Mouse (Mus musculus) macrophage (primary cell): Measurements from ENCODE around the gene Tmem107. TPM values are rescaled to one million over a fixed set of nuclear protein-coding genes. Genes with fewer than 3 reads are reported as not detected.
"Not testable (repeated sequence)": the region's sequence is repeated elsewhere in the genome, so short reads cannot be mapped to it uniquely, and the experiment has no call there.

ENCODE experiments used
- H3K27ac ChIP-seq: fragments of 350-480 bp; formaldehyde crosslinking; 2 replicates; pipeline ENCODE4 v1.9.0; 2021
- H3K36me3 ChIP-seq: fragments of 350-480 bp; formaldehyde crosslinking; 2 replicates; pipeline ENCODE4 v1.9.0; 2021; ENCODE audit errors: inconsistent target
- H3K4me3 ChIP-seq: fragments of 350-480 bp; formaldehyde crosslinking; 2 replicates; pipeline ENCODE4 v1.9.0; 2021; ENCODE audit errors: inconsistent target
- H3K79me2 ChIP-seq: fragments of 350-480 bp; formaldehyde crosslinking; 2 replicates; pipeline ENCODE4 v1.9.0; 2021; ENCODE audit errors: inconsistent target
- WGBS: methylation state at CpG from one replicate; pipeline ENCODE4 v1.1.7; 2026; ENCODE audit warnings: inconsistent platforms; ENCODE audit not compliant: missing documents; 5-methylcytosine and 5-hydroxymethylcytosine counted together
- polyA plus RNA-seq: library from polyadenylated mRNA; stranded (reverse); fragments of 250-400 nt; gene quantifications from 3 replicates; pipeline ENCODE4 v1.2.4, GENCODE M21; 2018; ENCODE audit warnings: inconsistent platforms

Tmem107 gene
- polyA plus RNA-seq, 1 experiment from 2014 or later: 7.3 TPM

DNA sequence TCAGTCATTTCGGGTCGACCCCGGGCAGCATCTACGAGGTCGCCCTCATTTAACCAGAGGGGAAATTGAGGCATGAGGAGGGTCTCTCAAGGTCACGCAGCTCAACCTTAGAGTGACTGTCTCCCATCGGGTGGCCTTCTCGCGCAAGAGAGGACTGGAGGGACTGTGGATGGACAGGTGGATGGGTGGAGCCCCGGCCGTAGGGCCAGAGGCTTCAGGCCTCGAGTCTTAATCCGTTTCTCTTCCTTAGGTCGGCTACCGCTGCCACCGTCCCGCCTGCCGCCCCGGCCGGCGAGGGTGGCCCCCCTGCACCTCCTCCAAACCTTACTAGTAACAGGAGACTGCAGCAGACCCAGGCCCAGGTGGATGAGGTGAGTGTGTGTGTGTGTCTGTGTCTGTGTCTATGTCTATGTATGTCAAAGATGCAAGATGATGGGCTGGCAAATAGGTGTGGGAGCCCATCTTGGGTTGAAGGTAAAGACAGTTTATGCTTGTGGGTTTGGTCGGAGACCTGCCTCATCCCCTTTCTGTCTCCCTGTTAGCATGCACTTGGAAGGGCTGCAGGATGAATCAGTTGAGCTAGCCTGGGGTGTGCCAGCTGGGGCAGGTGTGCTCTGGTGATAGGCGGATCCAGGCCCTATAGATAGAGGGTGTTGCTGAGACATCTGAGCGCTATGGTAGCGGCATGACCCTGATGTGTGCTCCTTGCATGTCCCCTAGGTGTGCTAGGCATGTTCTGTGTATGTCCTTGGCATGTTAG is 18.4 kb downstream of the Tmem107 start:
- peaks cover 29% of the 10 kb centered on the region for H3K79me2 ChIP-seq
- peaks cover 5% of the 10 kb centered on the region; the same call in 1 of the 2 replicates for H3K36me3 ChIP-seq
- WGBS: 11% methylated on average over 25 of the region's 25 CpGs
- H3K4me3 ChIP-seq: peak overlapping the region; percentile 74
- H3K27ac ChIP-seq: peak overlapping the region; percentile 40; the same call in 1 of the 2 replicates

DNA sequence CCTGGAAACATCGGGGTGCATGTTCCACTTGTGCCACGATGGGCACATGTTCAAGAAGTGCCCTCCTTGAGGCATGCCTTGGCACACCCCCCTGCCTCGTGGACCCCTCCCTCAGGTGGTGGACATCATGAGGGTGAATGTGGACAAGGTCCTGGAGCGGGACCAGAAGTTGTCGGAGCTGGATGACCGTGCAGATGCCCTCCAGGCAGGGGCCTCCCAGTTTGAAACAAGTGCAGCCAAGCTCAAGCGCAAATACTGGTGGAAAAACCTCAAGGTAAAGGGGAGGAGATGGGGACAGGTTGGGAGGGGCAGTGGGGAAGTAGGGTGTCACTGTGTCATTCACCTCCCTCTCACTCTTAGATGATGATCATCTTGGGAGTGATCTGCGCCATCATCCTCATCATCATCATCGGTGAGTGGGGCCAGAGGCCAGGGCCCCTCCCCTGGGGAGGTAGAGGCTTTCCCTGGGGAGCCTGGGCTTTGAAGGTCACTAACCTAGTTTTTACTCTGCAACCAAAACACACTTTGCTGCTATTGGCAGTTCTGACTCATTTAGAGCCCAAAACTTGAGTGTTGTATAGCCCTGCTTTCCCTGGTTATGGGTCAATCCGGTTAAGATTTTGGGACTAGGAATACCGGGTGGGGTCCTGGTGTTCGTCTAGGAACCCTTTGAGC is 19.1 kb downstream of the Tmem107 start:
- Histone ChIP-seq H3K36me3 (peaks cover 5% of the 10 kb centered on the region; the same call in 1 of the 2 replicates), H3K4me3 (peak overlapping the region; percentile 74), H3K27ac (no peak overlapping the region), H3K79me2 (peaks cover 29% of the 10 kb centered on the region)
- 91% methylated on average over 12 of the region's 12 CpGs for WGBS

DNA sequence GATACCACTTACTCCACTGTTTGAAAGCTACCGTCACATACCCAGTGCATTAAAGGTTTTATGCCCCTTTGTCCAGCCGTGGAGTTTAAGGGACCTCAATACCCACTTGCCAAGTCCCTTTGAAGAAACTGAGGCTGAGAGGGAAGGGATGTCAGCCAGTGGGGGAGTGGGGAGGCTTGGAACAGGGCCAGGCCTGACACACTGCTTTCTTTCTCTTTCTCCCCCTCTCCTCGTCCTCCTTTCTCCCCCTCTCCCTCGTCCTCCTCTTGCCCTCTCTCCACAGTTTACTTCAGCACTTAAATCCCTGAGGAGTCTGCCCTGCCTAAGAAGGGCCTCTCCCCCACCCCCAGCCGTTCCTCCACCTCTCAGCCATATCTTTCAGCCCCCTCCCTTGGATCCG is 19.8 kb downstream of the Tmem107 start:
- 91% methylated on average over 6 of the region's 6 CpGs for WGBS
- Histone ChIP-seq H3K79me2 (peaks cover 29% of the 10 kb centered on the region), H3K27ac (no peak overlapping the region), H3K4me3 (no peak overlapping the region), H3K36me3 (peaks cover 5% of the 10 kb centered on the region; the same call in 1 of the 2 replicates)

DNA sequence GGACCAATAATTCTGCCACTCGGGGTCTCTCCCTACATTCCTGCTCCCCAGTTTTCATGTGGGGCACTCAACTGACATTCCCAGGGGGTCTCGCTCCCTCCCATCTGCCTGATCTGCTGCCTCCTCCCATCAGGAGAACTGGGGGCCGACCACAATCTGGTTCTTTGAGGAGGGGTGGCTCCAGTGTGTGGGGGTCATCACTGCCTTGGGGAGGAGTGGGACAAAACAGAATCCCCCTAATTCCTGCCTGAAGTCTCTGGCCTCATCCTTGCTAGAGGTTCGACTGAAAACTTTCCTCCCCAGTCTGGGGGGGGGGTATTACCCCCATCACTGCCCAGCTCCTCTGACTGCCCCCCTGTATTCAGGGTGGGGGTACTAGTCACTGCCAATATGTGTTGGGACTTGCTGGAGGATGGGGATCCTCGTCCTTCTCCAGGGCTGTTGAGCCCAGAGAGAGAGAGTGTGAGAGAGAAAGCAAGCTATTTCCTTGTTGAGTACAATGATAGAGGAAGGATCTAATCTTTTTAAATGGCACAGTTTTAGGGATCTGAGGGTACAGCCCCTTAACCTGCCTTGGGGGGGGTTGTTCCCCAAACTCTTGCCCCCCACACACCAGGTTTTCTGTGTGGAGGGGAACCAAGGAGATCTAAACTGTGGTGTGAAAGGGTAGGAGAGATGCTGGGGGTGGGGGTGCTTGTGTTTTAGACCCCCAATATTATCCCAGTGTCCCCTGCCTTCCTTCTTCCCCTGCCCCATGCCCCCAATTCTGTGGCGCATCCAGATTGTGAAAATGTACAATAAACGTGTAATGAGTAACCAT is 21.2 kb downstream of the Tmem107 start:
- 77% methylated on average over 7 of the region's 7 CpGs for WGBS
- no peak overlapping the region for H3K4me3 ChIP-seq
- no peak overlapping the region for H3K27ac ChIP-seq
- peaks cover 29% of the 10 kb centered on the region for H3K79me2 ChIP-seq
- peaks cover 5% of the 10 kb centered on the region; the same call in 1 of the 2 replicates for H3K36me3 ChIP-seq

DNA sequence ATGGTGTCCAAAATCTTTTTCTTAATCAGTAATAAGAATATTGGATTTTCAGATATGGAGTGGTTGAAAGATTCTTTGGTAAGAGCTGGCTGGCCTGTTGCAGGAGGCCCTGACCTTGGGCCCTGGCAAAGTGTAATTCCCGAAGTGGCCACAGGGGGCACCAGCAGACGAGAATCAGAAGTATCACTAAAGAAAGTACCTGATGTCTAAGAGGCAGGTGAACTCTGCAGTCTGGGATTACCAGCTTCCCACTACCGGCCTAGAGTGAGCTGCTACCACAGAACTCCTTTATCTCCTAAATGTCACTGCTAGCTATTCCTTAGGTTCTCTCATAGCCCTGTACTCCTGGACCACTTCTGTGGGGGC is 21.8 kb downstream of the Tmem107 start:
- Histone ChIP-seq H3K4me3 (no peak overlapping the region), H3K79me2 (peaks cover 29% of the 10 kb centered on the region), H3K27ac (no peak overlapping the region), H3K36me3 (peaks cover 5% of the 10 kb centered on the region; the same call in 1 of the 2 replicates)
- 0% methylated on average over 3 of the region's 3 CpGs for WGBS

DNA sequence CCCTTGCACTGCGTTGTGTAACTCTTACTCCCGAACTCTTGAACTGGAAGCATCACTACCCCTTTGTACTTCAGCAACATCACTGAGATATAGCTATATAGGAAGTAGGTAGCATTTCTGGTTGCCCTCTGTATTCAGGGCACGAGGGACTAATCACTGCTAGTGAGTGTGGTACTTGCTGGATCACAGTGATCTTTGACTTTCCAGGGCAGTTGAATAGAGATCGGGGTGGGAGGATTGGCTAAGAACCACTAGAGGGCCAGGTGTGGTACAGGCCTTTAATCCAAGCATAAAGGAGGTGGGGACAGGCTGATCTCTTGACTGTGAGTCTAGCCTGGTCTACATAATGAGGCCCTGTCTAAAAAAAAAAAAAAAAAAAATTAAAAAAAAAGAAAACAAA is 22.3 kb downstream of the Tmem107 start:
- Histone ChIP-seq H3K27ac (no peak overlapping the region), H3K4me3 (no peak overlapping the region), H3K79me2 (peaks cover 29% of the 10 kb centered on the region), H3K36me3 (peaks cover 5% of the 10 kb centered on the region; the same call in 1 of the 2 replicates)
- WGBS: 82% methylated on average over 4 of the region's 4 CpGs

DNA sequence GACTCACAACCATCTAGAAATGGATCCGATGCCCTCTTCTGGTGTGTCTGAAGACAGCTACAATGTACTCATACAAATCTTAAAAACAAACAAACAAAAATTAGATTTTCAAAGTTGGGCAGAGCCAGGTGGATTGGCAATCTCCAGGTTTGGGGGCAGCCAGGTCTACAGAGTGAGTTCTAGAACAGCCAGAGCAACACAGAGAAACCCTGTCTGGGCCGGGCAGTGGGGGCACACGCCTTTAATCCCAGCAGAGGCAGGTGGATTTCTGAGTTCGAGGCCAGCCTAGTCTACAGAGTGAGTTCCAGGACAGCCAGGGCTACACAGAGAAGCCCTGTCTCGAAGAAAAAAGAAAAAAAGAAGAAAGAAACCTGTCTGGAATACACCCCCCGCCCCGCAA is 23.2 kb downstream of the Tmem107 start:
- H3K27ac ChIP-seq: peak overlapping the region; percentile 66
- 84% methylated on average over 5 of the region's 7 CpGs for WGBS
- H3K79me2 ChIP-seq: peaks cover 26% of the 10 kb centered on the region
- not testable (repeated sequence) for H3K4me3 ChIP-seq, H3K36me3 ChIP-seq

DNA sequence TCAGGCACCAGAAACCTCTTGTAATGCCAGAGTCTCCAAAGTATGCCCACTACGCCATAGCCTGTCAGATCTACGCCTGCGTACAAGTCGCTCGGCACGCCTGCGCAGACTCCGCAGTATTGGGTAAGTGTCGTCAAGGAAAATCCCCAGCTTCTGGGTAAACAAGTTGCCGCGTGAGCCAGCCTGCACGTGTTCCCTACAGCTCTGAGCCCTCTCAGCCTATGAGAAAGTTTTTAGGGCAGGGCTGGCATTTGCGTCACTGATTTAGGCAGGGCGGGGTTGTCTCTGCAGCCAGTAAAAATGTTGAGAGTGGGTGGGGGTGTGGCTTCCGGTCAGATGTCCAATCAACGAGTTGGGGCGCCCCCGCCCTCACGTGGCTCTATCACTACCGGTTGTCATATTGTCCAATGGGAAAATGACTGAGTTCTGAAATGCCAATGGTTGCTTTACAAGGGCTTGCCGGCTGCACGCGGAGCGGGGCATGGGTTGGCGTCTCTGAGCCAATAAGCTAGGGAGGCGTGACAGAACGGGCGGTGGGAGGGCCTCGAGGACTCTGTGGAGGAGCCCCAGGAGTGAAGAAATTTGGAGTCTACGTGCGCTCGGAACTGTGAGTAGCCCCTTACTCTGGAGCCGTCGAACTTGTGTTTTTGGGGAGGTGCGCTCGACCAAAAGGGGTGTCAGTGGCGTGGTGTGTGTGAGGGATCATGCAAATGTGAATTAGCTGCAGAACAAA is 24.3 kb downstream of the Tmem107 start, which contains the start of gene Per1:
Gene Per1 (plus strand): TSS at position 521 of the 733 bp plus-strand sequence.
- Histone ChIP-seq H3K79me2 (peaks cover 16% of the 10 kb centered on the region), H3K36me3 (peaks cover 5% of the 10 kb centered on the region; the same call in 1 of the 2 replicates), H3K4me3 (peak within 1 kb of the TSS; percentile 46), H3K27ac (peak within 1 kb of the TSS; percentile 68)
- WGBS: under 1% methylated on average over 36 of the region's 37 CpGs

DNA sequence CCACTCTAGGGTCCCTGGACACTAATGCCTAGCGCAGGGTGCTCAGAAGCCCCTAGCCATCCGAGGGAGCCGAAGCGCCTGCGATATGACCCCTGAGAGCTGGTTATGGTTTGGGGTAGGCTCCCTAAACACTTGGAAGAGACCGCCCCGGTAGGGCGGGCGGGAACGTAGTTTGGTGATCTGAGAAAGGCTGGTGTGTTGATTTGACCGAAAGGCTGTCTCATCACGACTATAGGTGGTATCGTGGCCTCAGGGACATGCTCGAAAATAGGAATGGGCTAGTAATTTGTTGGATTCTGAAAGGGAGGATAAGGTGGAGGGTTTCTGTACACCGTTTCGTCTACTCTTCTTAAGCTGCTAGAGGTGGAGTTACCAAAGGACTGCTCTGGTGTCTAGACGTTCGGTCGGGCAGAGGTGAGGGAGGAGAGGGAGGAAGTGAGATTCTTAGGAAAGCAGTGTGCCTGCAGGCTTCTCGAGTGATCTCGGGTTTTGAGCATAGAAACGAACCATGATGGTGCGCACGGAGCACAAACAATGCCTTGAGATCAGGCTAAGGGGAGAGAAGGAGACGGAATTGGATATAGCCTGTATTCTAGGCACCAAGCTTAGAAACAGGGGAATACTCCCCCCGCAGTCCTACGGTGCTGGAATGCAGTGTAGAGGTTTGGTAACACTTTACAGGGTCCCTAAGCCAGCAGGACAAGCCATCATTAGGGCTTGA is 25.1 kb downstream of the Tmem107 start:
- Histone ChIP-seq H3K27ac (peak overlapping the region; percentile 68), H3K36me3 (peaks cover 5% of the 10 kb centered on the region; the same call in 1 of the 2 replicates), H3K79me2 (peaks cover 16% of the 10 kb centered on the region), H3K4me3 (peak overlapping the region; percentile 46)
- WGBS: 2% methylated on average over 27 of the region's 27 CpGs

DNA sequence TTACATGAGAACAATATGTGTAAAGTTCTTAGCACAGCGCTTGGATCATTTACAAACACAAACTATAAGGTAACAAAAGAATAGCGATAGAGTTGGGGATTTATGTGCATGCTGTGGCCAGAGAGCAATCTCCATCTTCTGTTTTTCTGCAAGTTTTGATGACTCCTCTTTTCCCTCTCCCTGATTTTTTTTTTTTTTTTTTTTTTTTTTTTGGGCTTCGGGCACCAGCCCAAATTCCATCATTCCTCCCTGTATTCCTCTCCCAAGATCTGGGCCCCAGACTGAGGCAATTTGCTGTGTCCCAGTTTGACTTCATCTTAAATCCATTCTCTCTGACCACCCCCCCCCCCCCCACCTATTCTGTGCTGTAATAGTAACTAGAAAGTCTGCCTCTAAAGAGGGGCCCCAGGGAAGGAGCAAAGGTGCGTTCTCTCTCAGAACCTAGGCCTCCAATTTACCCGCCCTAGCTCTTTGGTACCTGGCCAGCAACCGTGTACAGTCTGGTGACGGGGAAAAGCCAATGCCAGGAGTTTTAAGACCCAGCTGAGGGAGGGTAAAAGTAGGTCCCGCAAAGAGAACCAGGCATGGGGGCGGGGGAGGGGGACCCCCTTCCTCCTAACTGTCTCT is 25.9 kb downstream of the Tmem107 start:
- Histone ChIP-seq H3K36me3 (peaks cover 5% of the 10 kb centered on the region; the same call in 1 of the 2 replicates), H3K27ac (0 out of 2 replicates have a peak overlapping the region, but pooled peaks have one; percentile 19), H3K79me2 (peaks cover 14% of the 10 kb centered on the region), H3K4me3 (peak overlapping the region; percentile 46)
- WGBS: 9% methylated on average over 9 of the region's 9 CpGs

DNA sequence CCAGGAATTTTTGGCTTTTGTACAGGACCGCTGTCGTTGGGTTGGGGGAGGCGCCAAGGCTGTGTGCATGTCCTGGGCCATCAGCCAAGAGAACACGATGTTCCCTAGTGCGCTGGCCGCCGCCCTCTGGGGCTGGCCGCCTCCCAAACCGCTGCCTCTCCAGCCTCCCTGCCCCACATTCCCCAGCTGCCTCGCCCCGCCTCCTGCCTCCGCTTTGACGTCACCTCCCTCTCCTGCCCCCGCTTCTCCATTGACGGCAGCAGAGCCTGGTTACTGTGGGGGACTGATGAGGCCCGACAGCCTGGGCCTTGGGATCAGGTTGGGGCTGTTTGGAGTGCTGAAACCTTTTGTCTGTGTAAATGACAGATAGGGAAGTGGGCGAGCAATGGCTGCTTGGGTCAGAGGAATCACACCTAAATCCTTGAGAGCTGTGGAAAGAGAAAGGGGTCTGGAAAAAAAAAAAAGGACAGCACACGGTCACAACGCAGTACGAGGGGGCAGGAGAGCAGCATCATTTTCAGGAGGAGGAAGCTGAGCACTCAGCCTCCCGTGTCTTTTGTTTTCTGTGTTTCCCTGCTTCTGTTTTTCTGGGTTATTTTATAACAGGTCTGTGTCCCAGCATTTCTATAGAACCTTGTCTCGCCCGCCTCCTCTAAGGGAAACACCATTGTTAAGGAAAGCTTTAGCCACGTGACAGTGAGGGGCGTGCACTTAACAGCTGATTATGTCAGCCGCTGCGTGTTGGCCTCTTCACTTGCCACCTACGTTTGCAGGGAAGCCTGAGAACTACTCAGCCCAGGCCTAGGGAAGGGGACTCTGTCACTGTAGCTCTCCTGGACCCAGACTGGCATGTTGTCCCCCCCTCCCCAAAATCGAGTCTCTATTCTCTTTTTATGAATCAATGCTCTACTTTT is 26.6 kb downstream of the Tmem107 start:
- WGBS: 6% methylated on average over 29 of the region's 29 CpGs
- H3K79me2 ChIP-seq: peaks cover 14% of the 10 kb centered on the region
- H3K27ac ChIP-seq: peak overlapping the region; percentile 61
- H3K36me3 ChIP-seq: peaks cover 12% of the 10 kb centered on the region; the same call in 1 of the 2 replicates
- H3K4me3 ChIP-seq: no peak overlapping the region

DNA sequence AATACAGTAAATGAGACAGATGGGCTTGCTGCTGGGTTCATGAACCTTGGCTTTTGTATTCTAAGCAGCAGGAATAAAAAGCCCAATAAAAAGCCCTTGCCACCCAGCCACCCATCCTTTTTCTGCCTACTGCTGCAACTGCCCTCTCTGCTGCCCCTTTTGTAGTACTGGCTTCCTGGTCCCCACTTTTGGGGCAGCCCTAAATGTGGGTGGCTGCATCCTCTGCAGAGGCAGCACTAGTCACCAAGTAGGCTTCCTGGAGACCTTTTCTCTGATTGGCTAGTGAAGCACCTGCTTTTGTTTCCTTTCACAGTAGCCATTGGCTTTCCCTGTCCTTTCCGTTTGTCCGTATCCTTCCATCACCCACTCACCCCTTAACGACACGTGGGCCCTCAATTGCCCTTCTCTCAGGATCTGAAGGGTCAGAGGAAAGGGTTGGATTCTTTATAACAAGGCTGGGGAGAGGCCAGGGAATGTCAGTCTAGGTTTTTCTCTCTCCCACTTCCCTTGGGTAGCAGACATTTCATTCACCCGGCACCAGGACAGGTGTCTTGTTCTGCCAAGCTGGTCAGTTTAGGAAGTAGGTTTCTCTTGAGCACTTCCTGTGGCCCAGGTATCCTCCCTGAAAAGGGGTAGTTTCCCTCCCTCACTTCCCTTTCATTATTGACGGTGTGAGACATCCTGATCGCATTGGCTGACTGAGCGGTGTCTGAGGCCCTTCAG is 27.6 kb downstream of the Tmem107 start:
- Histone ChIP-seq H3K27ac (peak overlapping the region; percentile 61), H3K36me3 (peaks cover 21% of the 10 kb centered on the region), H3K4me3 (no peak overlapping the region), H3K79me2 (peaks cover 14% of the 10 kb centered on the region)
- 18% methylated on average over 8 of the region's 8 CpGs for WGBS
